Mouse (Mus musculus) neural tube, embryonic 12.5 days (tissue): ENCODE measurements at regions not wholly inside any gene's neighbourhood (a gene's known extent, or its start where the extent isn't known, plus 50 kb on each side); places are given as distances from the start of the nearest gene placed in this dataset.

Experiments used
- ATAC-seq: fragments of 200-750 bp; cut with Nextera tagmentation; 2 replicates; pipeline ENCODE4 v1.8.0; 2017; ENCODE audit warnings: low read depth, mild to moderate bottlenecking, moderate TSS enrichment, moderate library complexity; ENCODE audit not compliant: low FRiP score
- H3K27ac ChIP-seq: fragments of 300-500 bp; sonication (generic); 2 replicates; pipeline ENCODE4 v1.5.1; 2016
- H3K27me3 ChIP-seq: fragments of 300-500 bp; sonication (generic); replicated peaks from 2 replicates; pipeline ENCODE4 v1.6.1; 2016; ENCODE audit warnings: mild to moderate bottlenecking
- H3K36me3 ChIP-seq: fragments of 300-500 bp; sonication (generic); 2 replicates; pipeline ENCODE4 v1.6.1; 2016; ENCODE audit warnings: mild to moderate bottlenecking
- H3K4me1 ChIP-seq: fragments of 300-500 bp; sonication (generic); 2 replicates; pipeline ENCODE4 v1.6.1; 2016
- H3K4me2 ChIP-seq: fragments of 300-500 bp; sonication (generic); replicated peaks from 2 replicates; pipeline ENCODE4 v1.6.1; 2016; ENCODE audit warnings: mild to moderate bottlenecking
- H3K4me3 ChIP-seq: fragments of 300-500 bp; sonication (generic); 2 replicates; pipeline ENCODE4 v1.5.1; 2016
- H3K9ac ChIP-seq: fragments of 300-500 bp; sonication (generic); 2 replicates; pipeline ENCODE4 v1.6.1; 2016; ENCODE audit warnings: mild to moderate bottlenecking
- H3K9me3 ChIP-seq: fragments of 300-500 bp; sonication (generic); 2 replicates; pipeline ENCODE4 v1.6.1; 2016; ENCODE audit warnings: mild to moderate bottlenecking
- WGBS: fragments of 180-500 bp; shearing (Covaris S2); methylation state at CpG from one replicate; pipeline ENCODE4 v1.1.7; 2016; 5-methylcytosine and 5-hydroxymethylcytosine counted together

DNA sequence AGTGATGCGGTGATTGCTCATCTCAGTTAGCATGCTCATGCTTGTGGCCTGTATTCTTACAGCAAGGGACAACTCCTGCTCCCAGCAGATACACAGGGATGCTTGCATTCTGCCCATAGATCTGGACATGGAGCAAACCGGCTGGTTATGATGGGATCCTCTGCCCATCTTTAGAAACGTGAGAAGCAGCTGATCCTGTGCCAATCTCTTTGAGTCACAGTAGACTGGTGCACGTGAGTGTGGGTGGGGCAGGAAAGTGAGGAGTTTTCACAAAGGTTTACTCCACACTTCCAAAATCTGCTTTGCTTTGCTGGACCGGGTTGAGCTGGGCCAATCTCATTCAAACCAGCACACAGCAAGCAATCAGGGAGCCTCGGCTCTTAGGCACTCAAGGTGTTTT lies 93.5 kb upstream of the Arhgap28 start:
- ATAC-seq = no peak
- WGBS = 82% methylated on average over 6 of the region's 6 CpGs

GRCm38 (mm10) chr17:68100093-68100492 lies 96.2 kb upstream of the Arhgap28 start:
- ATAC-seq = no peak
- Histone ChIP-seq H3K27me3 (no peaks in the 10 kb centered on the region), H3K9me3 (no peaks in the 10 kb centered on the region), H3K4me3 (no peak overlapping the region), H3K27ac (no peak overlapping the region), H3K4me1 (no peaks in the 10 kb centered on the region), H3K36me3 (no peaks in the 10 kb centered on the region), H3K4me2 (no peak overlapping the region), H3K9ac (no peak overlapping the region)
- 89% methylated on average over 2 of the region's 2 CpGs for WGBS

More for the DNA sequence above, 93.5 kb upstream of the Arhgap28 start:
- no peaks in the 10 kb centered on the region for H3K27me3 ChIP-seq
- H3K4me2 ChIP-seq = no peak overlapping the region
- H3K4me3 ChIP-seq = no peak overlapping the region
- no peaks in the 10 kb centered on the region for H3K36me3 ChIP-seq
- no peaks in the 10 kb centered on the region for H3K4me1 ChIP-seq
- no peak overlapping the region for H3K27ac ChIP-seq
- H3K9ac ChIP-seq = no peak overlapping the region
- no peaks in the 10 kb centered on the region for H3K9me3 ChIP-seq

GRCm38 (mm10) chr17:68103346-68103745 lies 99.4 kb upstream of the Arhgap28 start:
- Histone ChIP-seq H3K36me3 (no peaks in the 10 kb centered on the region), H3K4me3 (no peak overlapping the region), H3K27me3 (no peaks in the 10 kb centered on the region), H3K9me3 (no peaks in the 10 kb centered on the region), H3K4me2 (no peak overlapping the region), H3K9ac (no peak overlapping the region), H3K27ac (no peak overlapping the region), H3K4me1 (no peaks in the 10 kb centered on the region)
- WGBS = 88% methylated on average over 6 of the region's 6 CpGs
- ATAC-seq = no peak

GRCm38 (mm10) chr17:68106366-68106765 lies 102.4 kb upstream of the Arhgap28 start:
- Histone ChIP-seq H3K36me3 (no peaks in the 10 kb centered on the region), H3K4me2 (no peak overlapping the region), H3K4me3 (no peak overlapping the region), H3K9ac (no peak overlapping the region), H3K9me3 (no peaks in the 10 kb centered on the region), H3K27ac (no peak overlapping the region), H3K4me1 (no peaks in the 10 kb centered on the region), H3K27me3 (no peaks in the 10 kb centered on the region)
- no peak for ATAC-seq
- 69% methylated on average over 8 of the region's 8 CpGs for WGBS

DNA sequence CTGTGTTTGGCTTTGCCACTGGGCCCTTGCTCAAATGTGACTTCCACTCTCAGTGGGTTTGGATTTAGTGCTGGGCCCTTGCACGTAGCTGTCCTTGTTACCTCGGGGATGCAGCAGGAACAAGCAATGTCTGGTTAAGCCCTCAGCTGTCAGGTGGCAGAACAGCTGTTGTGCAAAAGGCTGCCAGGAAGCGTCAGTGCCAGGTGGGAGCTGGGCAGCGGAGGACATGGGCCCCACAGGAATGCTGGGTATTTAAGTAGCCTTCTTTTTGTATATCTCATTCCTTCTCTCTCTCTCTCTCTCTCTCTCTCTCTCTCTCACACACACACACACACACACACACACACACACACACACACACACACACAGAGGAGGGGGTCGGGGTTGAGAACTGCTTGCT lies 104.0 kb upstream of the Arhgap28 start:
- Histone ChIP-seq H3K4me1 (no peaks in the 10 kb centered on the region), H3K27me3 (no peaks in the 10 kb centered on the region), H3K4me3 (no peak overlapping the region), H3K9ac (no peak overlapping the region), H3K9me3 (no peaks in the 10 kb centered on the region), H3K27ac (no peak overlapping the region), H3K4me2 (no peak overlapping the region), H3K36me3 (no peaks in the 10 kb centered on the region)
- ATAC-seq = no peak
- WGBS = 86% methylated on average over 5 of the region's 5 CpGs

DNA sequence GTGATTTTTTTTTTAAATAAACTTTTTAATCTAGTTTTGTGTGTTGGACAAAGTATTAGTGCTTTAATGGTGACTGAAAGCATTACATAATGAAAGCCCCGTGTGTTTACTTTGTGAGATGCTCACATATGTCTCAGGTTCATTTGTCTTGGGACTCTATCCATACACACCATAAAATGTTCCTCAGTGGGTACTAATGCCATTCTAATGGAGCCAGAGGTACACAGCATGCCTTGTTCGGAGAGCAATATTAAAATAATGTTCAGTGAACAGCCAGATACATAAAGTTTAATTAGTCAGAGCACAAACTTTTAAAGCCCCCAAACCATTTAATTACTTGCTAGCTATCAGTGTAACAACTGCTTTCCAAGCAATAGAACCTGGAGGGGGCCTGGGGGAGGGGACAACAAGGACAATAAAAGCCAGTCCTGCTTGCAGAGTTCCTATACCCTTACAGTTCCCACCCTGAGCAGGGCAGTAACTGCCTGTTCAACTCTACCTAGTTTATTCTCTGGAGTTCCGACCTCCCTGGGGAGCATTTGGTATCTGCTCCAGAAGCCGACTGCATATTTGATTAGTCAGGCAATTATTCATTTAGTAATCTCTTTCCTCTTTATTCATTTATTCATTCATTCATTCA lies 108.0 kb upstream of the Arhgap28 start:
- H3K27me3 ChIP-seq = no peaks in the 10 kb centered on the region
- no peak overlapping the region for H3K4me3 ChIP-seq
- H3K27ac ChIP-seq = no peak overlapping the region
- no peak overlapping the region for H3K4me2 ChIP-seq
- H3K9ac ChIP-seq = no peak overlapping the region
- ATAC-seq = no peak
- 43% methylated on average over 4 of the region's 4 CpGs for WGBS
- no peaks in the 10 kb centered on the region for H3K4me1 ChIP-seq
- no peaks in the 10 kb centered on the region for H3K36me3 ChIP-seq
- H3K9me3 ChIP-seq = no peaks in the 10 kb centered on the region

- H3K9me3 ChIP-seq = no peaks in the 10 kb centered on the region
- no peak overlapping the region for H3K4me3 ChIP-seq
- ATAC-seq = no peak
- H3K27me3 ChIP-seq = no peaks in the 10 kb centered on the region
- WGBS = 68% methylated on average over 5 of the region's 5 CpGs
- no peak overlapping the region for H3K9ac ChIP-seq
- no peaks in the 10 kb centered on the region for H3K36me3 ChIP-seq
- no peak overlapping the region for H3K4me2 ChIP-seq
- H3K4me1 ChIP-seq = no peaks in the 10 kb centered on the region
- H3K27ac ChIP-seq = no peak overlapping the region
Measured at GRCm38 (mm10) chr17:68112763-68113330, 108.9 kb upstream of the Arhgap28 start.

DNA sequence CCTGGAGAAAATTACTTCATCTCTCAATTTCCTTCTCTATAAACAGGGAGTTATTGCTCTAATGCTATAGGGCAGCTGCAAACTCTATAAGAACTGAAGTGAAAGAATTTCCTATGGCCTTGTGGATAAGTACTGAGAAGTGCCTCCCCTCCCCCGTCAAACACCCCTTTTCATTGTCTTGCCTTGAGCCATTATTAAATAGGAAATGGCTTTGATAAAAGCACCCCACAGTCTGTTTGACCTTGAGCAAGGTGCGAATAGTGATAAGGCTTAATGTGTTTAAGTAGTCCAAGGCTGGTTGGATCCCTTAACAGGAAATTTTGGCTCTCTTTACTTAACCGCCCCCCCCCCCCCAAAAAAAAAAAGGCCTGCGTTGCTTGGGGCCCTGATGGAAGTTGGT lies 111.7 kb upstream of the Arhgap28 start:
- H3K27me3 ChIP-seq = no peaks in the 10 kb centered on the region
- 83% methylated on average over 4 of the region's 4 CpGs for WGBS
- no peaks in the 10 kb centered on the region for H3K4me1 ChIP-seq
- no peak overlapping the region for H3K9ac ChIP-seq
- H3K4me3 ChIP-seq = no peak overlapping the region
- no peak overlapping the region for H3K27ac ChIP-seq
- ATAC-seq = no peak
- H3K4me2 ChIP-seq = no peak overlapping the region
- no peaks in the 10 kb centered on the region for H3K9me3 ChIP-seq
- H3K36me3 ChIP-seq = no peaks in the 10 kb centered on the region

- H3K9me3 ChIP-seq = no peaks in the 10 kb centered on the region
- H3K4me1 ChIP-seq = no peaks in the 10 kb centered on the region
- 80% methylated on average over 3 of the region's 3 CpGs for WGBS
- H3K4me2 ChIP-seq = no peak overlapping the region
- no peak overlapping the region for H3K9ac ChIP-seq
- H3K27me3 ChIP-seq = no peaks in the 10 kb centered on the region
- H3K36me3 ChIP-seq = no peaks in the 10 kb centered on the region
- no peak for ATAC-seq
- no peak overlapping the region for H3K4me3 ChIP-seq
- H3K27ac ChIP-seq = no peak overlapping the region
Measured at GRCm38 (mm10) chr17:68119055-68119698, 115.3 kb upstream of the Arhgap28 start.

- no peak for ATAC-seq
- 92% methylated on average over 5 of the region's 5 CpGs for WGBS
- no peak overlapping the region for H3K4me2 ChIP-seq
Measured at GRCm38 (mm10) chr17:68120230-68120629, 116.3 kb upstream of the Arhgap28 start.

DNA sequence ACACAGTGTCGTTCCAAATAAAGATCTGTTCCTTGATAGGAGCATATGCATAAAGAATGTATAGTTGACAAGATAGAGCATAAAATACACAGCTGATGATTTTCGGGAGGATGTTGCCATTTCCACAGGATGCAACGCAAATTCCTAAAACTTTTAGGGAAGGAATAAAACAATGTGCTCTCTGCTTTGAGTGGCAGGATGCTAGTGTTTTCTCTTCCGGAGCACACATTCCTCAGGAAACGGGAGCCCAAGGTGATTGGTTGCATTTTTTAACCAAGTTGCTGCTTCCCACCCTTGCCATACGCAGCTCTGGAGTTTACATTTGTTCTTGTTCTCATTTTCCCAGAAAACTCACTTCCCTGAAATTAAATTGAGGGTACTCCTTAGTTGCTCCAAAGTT lies 116.8 kb upstream of the Arhgap28 start:
- Histone ChIP-seq H3K4me1 (no peaks in the 10 kb centered on the region), H3K4me2 (no peak overlapping the region), H3K4me3 (no peak overlapping the region), H3K27ac (no peak overlapping the region), H3K27me3 (no peaks in the 10 kb centered on the region), H3K36me3 (no peaks in the 10 kb centered on the region), H3K9ac (no peak overlapping the region), H3K9me3 (no peaks in the 10 kb centered on the region)
- 87% methylated on average over 6 of the region's 6 CpGs for WGBS
- no peak for ATAC-seq

More at GRCm38 (mm10) chr17:68120230-68120629, 116.3 kb upstream of the Arhgap28 start:
- Histone ChIP-seq H3K9ac (no peak overlapping the region), H3K27ac (no peak overlapping the region), H3K9me3 (no peaks in the 10 kb centered on the region), H3K36me3 (no peaks in the 10 kb centered on the region), H3K4me3 (no peak overlapping the region), H3K27me3 (no peaks in the 10 kb centered on the region), H3K4me1 (no peaks in the 10 kb centered on the region)

GRCm38 (mm10) chr17:68134373-68134772 lies 130.5 kb upstream of the Arhgap28 start:
- Histone ChIP-seq H3K4me3 (no peak overlapping the region), H3K9ac (no peak overlapping the region), H3K9me3 (no peaks in the 10 kb centered on the region), H3K27ac (no peak overlapping the region), H3K4me2 (no peak overlapping the region), H3K4me1 (no peaks in the 10 kb centered on the region), H3K36me3 (no peaks in the 10 kb centered on the region), H3K27me3 (no peaks in the 10 kb centered on the region)
- ATAC-seq = no peak
- WGBS = 85% methylated on average over 10 of the region's 10 CpGs

DNA sequence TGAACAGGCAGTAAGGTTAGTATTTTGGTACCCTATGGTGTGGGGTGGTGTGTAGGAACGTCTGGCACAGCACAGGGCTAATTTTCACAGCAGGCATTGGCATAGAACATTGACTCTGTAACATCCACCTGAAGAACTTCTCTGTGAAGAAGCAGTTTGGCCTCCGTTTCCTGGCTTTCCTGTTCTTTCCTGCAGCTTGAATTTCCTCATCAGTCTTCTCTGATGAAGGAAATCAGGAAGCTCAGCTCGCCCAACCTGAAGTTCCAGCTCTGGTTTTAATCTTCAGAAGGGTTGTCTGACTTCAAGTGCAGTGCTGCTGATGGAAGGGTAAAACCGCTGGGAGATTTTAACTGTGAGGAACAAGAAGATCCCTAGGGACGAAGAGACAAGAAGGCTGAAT lies 131.5 kb upstream of the Arhgap28 start:
- H3K4me1 ChIP-seq = no peaks in the 10 kb centered on the region
- H3K36me3 ChIP-seq = no peaks in the 10 kb centered on the region
- 72% methylated on average over 5 of the region's 5 CpGs for WGBS
- H3K27ac ChIP-seq = no peak overlapping the region
- H3K27me3 ChIP-seq = no peaks in the 10 kb centered on the region
- H3K4me2 ChIP-seq = no peak overlapping the region
- H3K9ac ChIP-seq = no peak overlapping the region
- no peaks in the 10 kb centered on the region for H3K9me3 ChIP-seq
- no peak overlapping the region for H3K4me3 ChIP-seq
- ATAC-seq = no peak
